Comparison of ENCODE assay signal across 16 mouse cellular contexts in the genomic region with DNA sequence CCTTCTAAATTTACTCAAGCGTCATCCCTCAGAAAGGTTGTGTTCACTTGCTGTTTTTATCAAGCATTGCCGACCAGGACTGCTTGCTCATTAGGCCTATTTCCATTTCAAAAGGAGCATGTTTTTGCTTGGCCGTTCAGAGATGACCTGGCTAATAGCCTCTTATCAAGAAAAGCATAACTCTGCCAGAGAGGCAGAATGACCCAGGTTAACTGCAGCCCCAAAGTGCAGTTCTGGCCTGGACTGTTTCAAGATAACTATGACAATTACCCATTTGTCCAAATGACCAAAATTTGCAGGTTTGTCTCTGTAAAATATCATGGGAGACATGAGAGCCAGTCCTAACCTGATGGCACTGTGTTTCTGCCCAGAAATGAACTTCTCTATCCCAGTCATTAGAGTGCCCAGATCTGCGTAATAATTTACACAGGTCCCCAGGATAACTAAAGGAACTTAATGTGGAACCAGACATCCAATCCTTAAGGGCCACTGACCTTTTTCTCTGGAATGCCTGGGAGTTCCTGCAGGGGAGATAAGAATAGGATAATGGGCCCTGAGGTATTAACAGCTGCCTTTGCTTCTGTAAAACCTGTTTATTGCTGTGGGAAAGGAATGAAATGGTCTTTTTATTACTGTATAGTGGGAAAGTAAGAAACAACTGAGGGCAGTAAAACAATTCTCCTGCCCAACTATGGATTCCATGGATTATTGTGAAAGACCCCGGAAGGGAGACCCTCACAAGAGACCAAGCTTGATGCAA. TPM values are rescaled to one million over a fixed set of nuclear protein-coding genes. Genes with fewer than 3 reads are reported as not detected.
A peak's percentile ranks its signal among the peaks of the same experiment; 100 is the strongest.
DNase-seq lines count a peak whose midpoint lies in the region; ATAC-seq lines count a peak whose summit lies in the region.
"Had no signal": no experiment of that assay in that cellular context is flagged by ENCODE, and none has a peak within 500 bp of the region (broad histone marks: within the 10 kb centered on the region; RNA-seq: fewer than 3 reads in every experiment).

No protein-coding gene starts in this region.

- DNase-seq in heart, adult 9 months (ENCODE audit: low spot score in 2 of 2), result peak; percentile 15 to 32
- no peak for DNase-seq in heart, postnatal 25 days (ENCODE audit: low spot score)
- peak; percentile 35 for DNase-seq in midbrain, embryonic 11.5 days (ENCODE audit: low spot score, missing footprints)
- DNase-seq in yolk sac, embryonic 10.5 days (ENCODE audit: low spot score), result peak; percentile 66
- DNase-seq in spleen, postnatal 10 days (ENCODE audit: low spot score in 2 of 2), result no peak
- no peak for DNase-seq in adipocyte (ENCODE audit: low spot score)
- DNase-seq: cerebellum, adult 18-20 months; right cerebral cortex, postnatal 25 days had no signal

- H3K9ac ChIP-seq in midbrain, embryonic 11.5 days (ENCODE audit: low read length), result no peak overlapping the region
- no peak overlapping the region for H3K9ac ChIP-seq in midbrain, embryonic 16.5 days (ENCODE audit: low read depth, low read length)
- H3K9ac ChIP-seq in intestine, embryonic 15.5 days, result no peak overlapping the region
- H3K9ac ChIP-seq: embryonic facial prominence, embryonic 12.5 days; forebrain, embryonic 13.5 days; limb, embryonic 15.5 days had no signal

- H3K9me3 ChIP-seq in midbrain, embryonic 11.5 days (ENCODE audit: control insufficient read depth, low read length), result no peaks in the 10 kb centered on the region
- H3K9me3 ChIP-seq in midbrain, embryonic 16.5 days (replicated peaks; ENCODE audit: control insufficient read depth, low read length, poor library complexity, severe bottlenecking), result no peaks in the 10 kb centered on the region
- no peaks in the 10 kb centered on the region for H3K9me3 ChIP-seq in intestine, embryonic 15.5 days
- H3K9me3 ChIP-seq: embryonic facial prominence, embryonic 12.5 days; forebrain, embryonic 13.5 days; limb, embryonic 15.5 days had no signal

- WGBS in midbrain, embryonic 11.5 days, result 24% methylated on average over 5 of the region's 5 CpGs
- WGBS in midbrain, embryonic 16.5 days, result 23% methylated on average over 5 of the region's 5 CpGs
- 17% methylated on average over 5 of the region's 5 CpGs for WGBS in intestine, embryonic 15.5 days

- H3K27ac ChIP-seq in midbrain, embryonic 11.5 days (ENCODE audit: low read depth, low read length), result no peak overlapping the region
- H3K27ac ChIP-seq in midbrain, embryonic 16.5 days (ENCODE audit: low read length), result no peak overlapping the region
- 0 out of 2 replicates have a peak overlapping the region, but pooled peaks have one; percentile 25 for H3K27ac ChIP-seq in intestine, embryonic 15.5 days
- H3K27ac ChIP-seq: embryonic facial prominence, embryonic 12.5 days; forebrain, embryonic 13.5 days; limb, embryonic 15.5 days had no signal

- H3K4me2 ChIP-seq in midbrain, embryonic 11.5 days, result no peak overlapping the region
- no peak overlapping the region for H3K4me2 ChIP-seq in midbrain, embryonic 16.5 days (ENCODE audit: low read length)
- H3K4me2 ChIP-seq in intestine, embryonic 15.5 days (replicated peaks), result no peak overlapping the region
- H3K4me2 ChIP-seq: embryonic facial prominence, embryonic 12.5 days; forebrain, embryonic 13.5 days; limb, embryonic 15.5 days had no signal

- H3K36me3 ChIP-seq in midbrain, embryonic 11.5 days (ENCODE audit: control insufficient read depth, insufficient read depth, low read length), result no peaks in the 10 kb centered on the region
- no peaks in the 10 kb centered on the region for H3K36me3 ChIP-seq in midbrain, embryonic 16.5 days (ENCODE audit: control insufficient read depth, insufficient read depth, low read length)
- no peaks in the 10 kb centered on the region for H3K36me3 ChIP-seq in intestine, embryonic 15.5 days
- H3K36me3 ChIP-seq: embryonic facial prominence, embryonic 12.5 days; limb, embryonic 15.5 days had no signal

- H3K4me1 ChIP-seq in midbrain, embryonic 11.5 days (ENCODE audit: control insufficient read depth, insufficient read depth, low read length), result no peaks in the 10 kb centered on the region; the same call in 1 of the 2 replicates
- no peaks in the 10 kb centered on the region for H3K4me1 ChIP-seq in midbrain, embryonic 16.5 days (ENCODE audit: control insufficient read depth, insufficient read depth, low read length)
- 0 out of 2 replicates have a peak, but pooled peaks cover 5% of the 10 kb centered on the region for H3K4me1 ChIP-seq in intestine, embryonic 15.5 days (replicated peaks)
- H3K4me1 ChIP-seq: limb, embryonic 15.5 days had no signal

- intact Hi-C loops in heart, postnatal 25 days (cut with DNase I), result no loop called here

- no peak for ATAC-seq in midbrain, embryonic 11.5 days (ENCODE audit: low FRiP score)
- ATAC-seq in midbrain, embryonic 16.5 days, result no peak
- ATAC-seq in intestine, embryonic 15.5 days, result peak; percentile 77
- ATAC-seq: forebrain, embryonic 13.5 days had no signal

- H3K27me3 ChIP-seq in midbrain, embryonic 11.5 days (ENCODE audit: control insufficient read depth, insufficient read depth, low read length), result no peaks in the 10 kb centered on the region
- H3K27me3 ChIP-seq in midbrain, embryonic 16.5 days (ENCODE audit: control insufficient read depth, insufficient read depth, low read depth, low read length), result no peaks in the 10 kb centered on the region
- no peaks in the 10 kb centered on the region for H3K27me3 ChIP-seq in intestine, embryonic 15.5 days (replicated peaks)
- H3K27me3 ChIP-seq: embryonic facial prominence, embryonic 12.5 days; forebrain, embryonic 13.5 days; limb, embryonic 15.5 days had no signal

- no peak overlapping the region for H3K4me3 ChIP-seq in midbrain, embryonic 11.5 days (ENCODE audit: low read depth, low read length)
- no peak overlapping the region for H3K4me3 ChIP-seq in midbrain, embryonic 16.5 days (ENCODE audit: low read depth, low read length)
- no peak overlapping the region for H3K4me3 ChIP-seq in intestine, embryonic 15.5 days (replicated peaks)
- H3K4me3 ChIP-seq: embryonic facial prominence, embryonic 12.5 days; forebrain, embryonic 13.5 days; limb, embryonic 15.5 days had no signal

RNA-seq across cellular contexts. Expression of a gene that starts 4.6 kb away (rescaled TPM):
- total RNA-seq in heart, postnatal 25 days (2021), result not detected
- not detected in 2 replicates for polyA plus RNA-seq in midbrain, embryonic 11.5 days (2014; fragmentation: Nextera tagmentation; extraction: Ambion mirVana)
- polyA plus RNA-seq in midbrain, embryonic 16.5 days (2015; fragmentation: Nextera tagmentation; extraction: Ambion mirVana), result not detected in 2 replicates
- polyA plus RNA-seq in intestine, embryonic 15.5 days (2015; fragmentation: Nextera tagmentation; extraction: Ambion mirVana), result not detected in 2 replicates
- total RNA-seq: gastrocnemius, postnatal 4 days; layer of hippocampus, postnatal 14 days; neutrophil, adult 5-6 weeks had no signal
- polyA plus RNA-seq: embryonic facial prominence, embryonic 12.5 days; forebrain, embryonic 13.5 days; limb, embryonic 15.5 days had no signal

RNA-seq across cellular contexts. Expression of a gene that starts 5.1 kb away (rescaled TPM):
- total RNA-seq in heart, postnatal 25 days (2021), result 10 to 100 TPM; 27.4 to 28.0 TPM
- polyA plus RNA-seq in midbrain, embryonic 11.5 days (2014; fragmentation: Nextera tagmentation; extraction: Ambion mirVana), result 8.0 and 8.6 TPM in 2 replicates
- 5.7 and 7.9 TPM in 2 replicates for polyA plus RNA-seq in midbrain, embryonic 16.5 days (2015; fragmentation: Nextera tagmentation; extraction: Ambion mirVana)
- 17.0 and 17.6 TPM in 2 replicates for polyA plus RNA-seq in intestine, embryonic 15.5 days (2015; fragmentation: Nextera tagmentation; extraction: Ambion mirVana)

RNA-seq across cellular contexts. Expression of a gene that starts 33.1 kb away (rescaled TPM):
- 10 to 100 TPM; 14.3 to 18.0 TPM for total RNA-seq in heart, postnatal 25 days (2021)
- 17.0 and 17.7 TPM in 2 replicates for polyA plus RNA-seq in midbrain, embryonic 11.5 days (2014; fragmentation: Nextera tagmentation; extraction: Ambion mirVana)
- polyA plus RNA-seq in midbrain, embryonic 16.5 days (2015; fragmentation: Nextera tagmentation; extraction: Ambion mirVana), result 14.2 and 15.1 TPM in 2 replicates
- polyA plus RNA-seq in intestine, embryonic 15.5 days (2015; fragmentation: Nextera tagmentation; extraction: Ambion mirVana), result 9.0 and 9.7 TPM in 2 replicates

RNA-seq across cellular contexts. Expression of a gene that starts 53.9 kb away (rescaled TPM):
- total RNA-seq in heart, postnatal 25 days (2021), result 10 to 100 TPM; 17.5 to 20.0 TPM
- 61.8 and 66.5 TPM in 2 replicates for polyA plus RNA-seq in midbrain, embryonic 11.5 days (2014; fragmentation: Nextera tagmentation; extraction: Ambion mirVana)
- polyA plus RNA-seq in midbrain, embryonic 16.5 days (2015; fragmentation: Nextera tagmentation; extraction: Ambion mirVana), result 110 and 112 TPM in 2 replicates
- polyA plus RNA-seq in intestine, embryonic 15.5 days (2015; fragmentation: Nextera tagmentation; extraction: Ambion mirVana), result 23.3 and 25.5 TPM in 2 replicates

Comparison
In these comparisons a context has a peak if more than half of its experiments do, and no peak if none do; other contexts are left out.
1. DNase-seq: peak in heart, adult 9 months (2 of 2), midbrain, embryonic 11.5 days (single experiment) and yolk sac, embryonic 10.5 days (single experiment); none in heart, postnatal 25 days (single experiment), spleen, postnatal 10 days (0 of 2) and adipocyte (single experiment).